Mouse (Mus musculus) regulatory T cell (primary cell): Measurements from ENCODE around the gene Dhtkd1.
"Not testable (repeated sequence)": the region's sequence is repeated elsewhere in the genome, so short reads cannot be mapped to it uniquely, and the experiment has no call there.

Experiments
- in situ Hi-C: fragments of 300-600 bp; cut with MboI, MseI; formaldehyde crosslinking; loops from one replicate; pipeline ENCODE4 v1.15.1; 2025; ENCODE audit warnings: high pct_unique_total_duplicates

Gene Dhtkd1

DNA sequence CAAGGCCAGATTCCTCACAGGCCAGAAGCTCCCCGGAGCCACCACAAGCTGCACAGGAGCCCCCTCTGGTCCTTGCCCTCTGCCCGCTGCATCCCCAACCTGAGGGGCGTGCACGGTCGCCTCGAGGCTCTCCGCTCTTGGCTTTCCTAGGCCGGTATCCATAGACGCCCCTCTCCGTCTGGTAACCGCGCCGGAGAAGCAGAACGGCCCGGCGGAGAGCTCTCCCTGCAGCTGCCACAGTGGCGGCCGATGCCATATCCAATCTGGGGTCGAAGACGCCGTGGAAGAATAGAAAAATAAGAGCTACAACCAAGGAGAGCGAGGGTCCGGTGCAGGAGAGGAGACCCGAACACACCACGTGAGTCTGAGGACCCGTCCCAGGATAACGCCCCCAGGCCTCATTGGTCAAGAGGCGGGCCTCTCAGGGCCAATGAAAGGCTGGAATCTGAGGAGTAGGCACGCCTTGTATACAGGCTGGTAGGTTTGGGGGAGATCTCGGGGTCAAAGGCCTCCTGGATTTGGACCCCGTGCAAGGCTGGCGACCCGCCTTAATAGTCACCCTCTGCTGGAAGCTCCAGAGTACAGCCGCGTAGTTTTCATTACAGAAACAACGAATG lies at the start of gene Dhtkd1:
Gene Dhtkd1, minus strand, starts transcription at position 377 of the 617 bp plus-strand sequence.
- in situ Hi-C loops: no loop called here

DNA sequence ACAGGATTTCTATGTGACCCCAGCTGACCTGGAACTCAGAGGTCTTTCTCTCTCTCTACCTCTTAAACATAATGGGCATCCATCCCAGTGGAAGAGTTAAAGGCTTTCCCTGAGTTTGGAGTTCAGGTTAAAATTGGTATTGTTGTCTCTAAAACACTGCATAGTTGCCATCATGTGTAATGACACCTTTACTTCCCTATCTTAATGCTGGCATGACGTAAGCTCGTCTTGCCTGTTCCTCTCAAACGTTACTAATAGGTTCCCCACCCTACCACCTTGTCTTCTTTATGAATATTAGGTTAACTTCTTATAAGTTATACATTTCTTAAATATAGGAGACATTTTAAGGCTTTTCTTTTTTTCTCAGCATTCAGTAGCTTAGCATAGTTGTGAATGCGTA lies 34.9 kb upstream of the Dhtkd1 start:
- in situ Hi-C loops: no loop called here

DNA sequence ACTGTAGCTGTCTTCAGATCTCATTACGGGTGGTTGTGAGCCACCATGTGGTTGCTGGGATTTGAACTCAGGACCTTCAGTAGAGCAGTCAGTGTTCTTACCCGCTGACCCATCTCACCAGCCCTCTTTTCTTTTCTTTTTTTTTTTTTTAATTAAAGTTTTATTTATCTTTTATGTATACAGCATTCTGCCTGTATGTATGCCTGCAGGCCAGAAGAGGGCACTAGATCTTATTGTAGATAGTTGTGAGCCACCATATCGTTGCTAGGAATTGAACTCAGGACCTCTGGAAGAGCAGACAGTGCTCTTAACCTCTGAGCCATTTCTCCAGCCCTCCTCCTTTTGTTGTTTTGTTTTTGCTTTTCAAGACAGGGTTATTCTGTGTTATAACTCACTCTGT lies 28.0 kb upstream of the Dhtkd1 start:
- in situ Hi-C loops: not testable (repeated sequence)

DNA sequence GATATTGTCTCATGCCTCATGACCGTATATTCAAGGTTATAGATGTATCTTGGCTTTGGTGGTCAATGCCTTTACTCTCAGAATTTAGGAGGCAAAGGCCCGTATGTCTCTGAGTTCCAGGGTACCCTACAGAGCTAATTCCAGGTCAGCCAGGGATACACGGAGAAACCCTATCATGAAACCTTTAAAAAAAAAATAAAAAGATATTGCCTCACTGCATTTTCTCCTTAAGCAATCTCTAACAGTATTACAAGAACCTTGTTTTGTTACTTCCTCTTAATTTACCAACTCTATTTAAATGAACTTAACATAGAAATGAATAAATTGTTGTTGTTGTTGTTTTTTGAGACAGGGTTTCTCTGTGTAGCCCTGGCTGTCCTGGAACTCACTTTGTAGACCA lies 23.4 kb upstream of the Dhtkd1 start:
- in situ Hi-C loops: no loop called here

DNA sequence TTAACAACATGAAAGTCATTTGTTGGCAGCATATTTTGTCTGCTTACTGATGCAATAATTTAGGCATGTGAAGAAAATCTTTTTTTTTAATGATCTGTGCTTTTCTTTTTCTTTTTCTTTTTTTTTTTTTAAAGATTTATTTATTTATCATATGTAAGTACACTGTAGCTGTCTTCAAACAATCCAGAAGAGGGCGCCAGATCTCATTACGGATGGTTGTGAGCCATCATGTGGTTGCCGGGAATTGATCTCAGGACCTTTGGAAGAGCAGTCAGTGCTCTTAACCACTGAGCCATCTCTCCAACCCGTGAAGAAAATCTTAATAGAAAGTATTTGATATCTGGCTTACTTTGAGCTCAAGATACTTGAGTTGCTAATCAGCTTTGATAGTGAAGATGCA lies 21.1 kb upstream of the Dhtkd1 start:
- in situ Hi-C loops: not testable (repeated sequence)

DNA sequence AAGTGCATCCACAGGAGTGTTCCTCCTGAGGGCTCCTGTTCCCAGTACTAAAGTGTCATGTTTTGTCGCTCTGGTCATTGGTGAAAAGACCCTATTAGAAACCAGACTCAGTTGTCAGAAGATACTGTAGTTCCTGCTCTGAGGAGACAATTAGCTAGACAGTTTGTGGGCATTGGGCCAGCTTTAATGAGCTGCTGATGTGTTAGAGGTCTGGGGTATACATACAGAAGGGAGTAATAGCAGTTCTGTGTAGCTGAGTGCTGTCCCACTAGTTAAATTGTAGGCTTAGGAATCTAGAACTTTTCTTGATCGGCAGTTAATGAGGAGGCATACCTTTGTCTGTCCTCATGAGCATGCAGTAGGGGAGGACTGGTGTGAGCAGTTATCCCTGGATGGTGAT lies 19.7 kb upstream of the Dhtkd1 start:
- in situ Hi-C loops: no loop called here

DNA sequence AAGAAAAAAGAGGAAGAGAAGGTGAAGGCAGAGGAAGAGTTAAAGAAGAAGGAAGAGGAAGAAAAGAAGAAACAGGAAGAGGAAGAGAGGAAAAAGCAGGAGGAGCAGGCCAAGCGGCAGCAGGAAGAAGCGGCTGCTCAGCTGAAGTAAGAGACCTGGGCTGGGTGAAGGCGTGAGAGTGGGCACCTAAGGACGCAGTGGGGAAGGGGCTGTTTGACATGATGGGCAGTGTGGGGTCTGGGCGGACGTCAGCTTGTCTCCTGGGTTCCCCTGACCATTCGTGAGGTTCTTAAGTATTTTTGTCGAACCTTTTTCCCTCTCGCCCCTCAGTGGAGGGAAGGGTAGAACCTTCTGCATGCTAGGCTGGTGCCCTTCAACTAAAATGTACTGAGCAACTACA lies 15.1 kb upstream of the Dhtkd1 start:
- in situ Hi-C loops: loop anchor here (10.0 kb wide), 2 partner anchors 397 to 757 kb away; no protein-coding TSS in a partner anchor

- in situ Hi-C loops: loop anchor here (10.0 kb wide), 2 partner anchors 403 to 763 kb away; no protein-coding TSS in a partner anchor
These were observed 9.1 kb upstream of the Dhtkd1 start for GRCm38 (mm10) chr2:5951621-5952211.

DNA sequence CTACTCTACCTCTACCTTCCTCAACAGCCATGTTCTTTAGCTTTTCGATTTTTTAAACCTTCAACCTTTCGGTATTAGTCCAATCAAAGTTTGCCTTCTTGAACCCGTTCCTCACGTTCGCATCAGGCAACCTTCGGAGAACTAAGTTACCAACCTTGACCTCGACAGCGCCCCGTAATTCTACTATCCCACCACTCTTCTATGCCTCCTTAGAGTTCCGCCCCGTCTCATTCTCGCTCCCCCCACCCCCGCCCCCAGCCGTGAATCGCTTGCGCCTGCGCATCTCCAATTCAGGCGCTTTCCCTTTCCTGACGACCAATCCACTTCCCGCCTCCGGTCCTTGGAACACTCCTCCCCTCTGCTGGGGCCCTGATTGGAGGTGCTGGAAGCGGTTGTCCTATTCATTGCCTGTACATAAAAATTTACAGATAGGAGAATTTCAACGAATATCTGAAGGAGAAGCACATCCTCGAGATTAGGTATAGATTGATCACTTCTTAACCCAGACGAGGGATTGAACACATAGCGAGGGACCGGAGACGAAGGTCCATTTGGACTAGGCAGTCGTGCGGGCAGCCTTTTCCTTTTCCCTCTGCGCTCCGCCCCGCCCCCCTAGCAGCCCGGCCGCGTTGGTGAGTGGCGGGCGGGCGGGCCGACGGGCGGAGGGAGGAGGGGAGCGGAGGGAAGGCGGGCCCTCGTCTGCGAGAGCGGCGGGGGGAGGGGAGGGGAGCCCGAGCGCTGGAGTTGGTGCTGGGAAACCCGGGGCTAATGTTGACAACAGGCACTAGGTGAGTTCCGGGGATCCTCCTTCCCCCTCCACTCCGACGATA lies 8.4 kb upstream of the Dhtkd1 start, which contains the start of gene Upf2:
Gene Upf2, plus strand, starts transcription at position 704 of the 830 bp plus-strand sequence.
- in situ Hi-C loops: loop anchor here (10.0 kb wide), 2 partner anchors 404 to 764 kb away; no protein-coding TSS in a partner anchor

- in situ Hi-C loops: loop anchor here (10.0 kb wide), 2 partner anchors 404 to 764 kb away; no protein-coding TSS in a partner anchor
These were observed 7.7 kb upstream of the Dhtkd1 start for GRCm38 (mm10) chr2:5950305-5950704.

- in situ Hi-C loops: loop anchor here (10.0 kb wide), 2 partner anchors 405 to 765 kb away; no protein-coding TSS in a partner anchor
These were observed 7.2 kb upstream of the Dhtkd1 start for GRCm38 (mm10) chr2:5949821-5950220.

DNA sequence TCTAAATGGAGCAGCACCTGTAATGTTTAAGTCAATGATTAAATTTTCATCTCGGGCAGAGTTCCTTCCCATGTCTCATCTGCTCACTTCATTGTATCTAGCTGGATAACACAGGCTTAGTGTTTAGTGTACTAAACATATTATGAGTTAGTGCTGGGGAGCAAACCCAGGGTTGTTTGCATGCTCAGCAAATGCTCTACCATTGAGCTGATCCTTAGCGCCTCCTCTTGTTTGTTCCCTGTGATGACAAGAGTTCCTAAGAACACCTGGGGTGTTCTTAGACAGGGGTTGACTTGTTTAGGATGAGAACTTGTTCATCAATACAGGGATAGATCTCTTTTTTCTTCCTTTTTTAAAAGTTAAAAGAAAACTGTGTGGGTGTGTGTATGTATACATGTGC lies 6.4 kb upstream of the Dhtkd1 start:
- in situ Hi-C loops: no loop called here

GRCm38 (mm10) chr2:5946876-5947275 lies 4.3 kb upstream of the Dhtkd1 start:
- in situ Hi-C loops: no loop called here

DNA sequence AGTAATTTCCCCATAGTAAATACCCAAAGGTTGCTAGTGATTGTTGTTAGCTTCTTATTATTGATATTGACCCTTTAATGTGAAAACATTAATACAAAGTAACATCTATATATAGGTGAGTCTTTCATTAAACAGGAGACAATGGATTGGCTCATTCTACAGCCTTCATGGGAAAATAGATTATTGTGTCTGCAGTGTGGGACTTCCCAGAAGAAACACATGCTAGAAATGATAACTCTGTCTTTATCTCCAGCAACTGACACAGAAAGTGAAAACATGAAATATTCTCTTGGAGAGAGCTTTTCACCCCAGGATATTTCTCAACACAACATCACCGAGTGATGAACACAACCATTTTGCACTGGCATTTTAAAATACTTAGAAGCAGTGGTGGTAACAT lies 3.0 kb upstream of the Dhtkd1 start:
- in situ Hi-C loops: no loop called here

GRCm38 (mm10) chr2:5943071-5943470 lies 479 bp upstream of the Dhtkd1 start:
- in situ Hi-C loops: no loop called here

- in situ Hi-C loops: no loop called here
These were observed 654 bp downstream of the Dhtkd1 start for GRCm38 (mm10) chr2:5941861-5942415.

GRCm38 (mm10) chr2:5940936-5941335 lies 1.7 kb downstream of the Dhtkd1 start:
- in situ Hi-C loops: no loop called here

DNA sequence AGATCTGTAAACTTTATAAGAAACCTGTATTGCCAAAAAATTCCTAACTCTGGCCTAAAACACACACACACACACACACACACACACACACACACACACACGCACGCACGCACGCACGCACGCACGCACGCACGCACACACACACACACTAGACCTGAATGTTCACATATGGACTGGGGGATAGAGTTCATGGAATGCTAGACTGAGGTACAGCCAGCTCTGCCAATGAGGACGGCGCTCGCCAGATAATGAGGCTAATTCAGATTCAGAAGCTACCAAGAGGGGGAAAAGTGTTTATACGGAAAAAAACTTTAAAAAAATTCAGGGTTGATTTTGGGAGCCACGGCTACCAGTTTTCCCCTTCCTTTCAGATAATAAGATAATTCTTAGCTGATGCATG lies 2.7 kb downstream of the Dhtkd1 start:
- in situ Hi-C loops: no loop called here

GRCm38 (mm10) chr2:5939319-5939718 lies 3.3 kb downstream of the Dhtkd1 start:
- in situ Hi-C loops: no loop called here

GRCm38 (mm10) chr2:5936550-5936949 lies 6.0 kb downstream of the Dhtkd1 start:
- in situ Hi-C loops: no loop called here

GRCm38 (mm10) chr2:5936068-5936467 lies 6.5 kb downstream of the Dhtkd1 start:
- in situ Hi-C loops: no loop called here

DNA sequence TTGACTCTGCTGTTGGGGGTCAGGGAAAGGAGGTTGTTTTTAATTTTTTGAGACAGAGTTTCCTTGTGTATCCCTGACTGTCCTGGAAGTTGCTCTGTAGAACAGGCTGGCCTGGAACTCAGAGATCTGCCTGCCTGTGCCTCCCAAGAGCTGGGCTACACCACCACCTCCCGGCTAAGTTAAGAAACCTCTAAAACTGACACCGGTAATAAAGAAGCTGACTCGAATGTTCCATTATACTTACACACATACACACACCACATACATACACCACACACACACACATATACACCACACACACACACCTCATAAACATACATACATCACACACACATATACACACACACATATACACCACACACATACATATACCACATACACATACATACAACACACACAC lies 7.7 kb downstream of the Dhtkd1 start:
- in situ Hi-C loops: no loop called here
